Mouse (Mus musculus): Measurements from ENCODE around the gene Pax9.

- TF ChIP-seq CTCF (IDR thresholded peaks at IDR 0.05; ENCODE audit: extremely low read depth, insufficient read depth, insufficient read length, insufficient replicate concordance) (no peak), POLR2A (IDR thresholded peaks at IDR 0.05; ENCODE audit: low read depth, low read length) (no peak)
Observed at GRCm38 (mm10) chr12:56693411-56694098, 2.0 kb downstream of the Pax9 start.

All from spleen, adult 2 months (tissue).